Mouse (Mus musculus): ENCODE measurements around the gene Tubgcp4. TPM values are rescaled to one million over a fixed set of nuclear protein-coding genes. Genes with fewer than 3 reads are reported as not detected.
"Not testable (repeated sequence)": the region's sequence is repeated elsewhere in the genome, so short reads cannot be mapped to it uniquely, and the experiment has no call there.

Gene Tubgcp4
- total RNA-seq (2015) (36.4 and 38.9 TPM in 2 replicates), total RNA-seq (2017) (28.8 and 39.3 TPM in 2 replicates)

DNA sequence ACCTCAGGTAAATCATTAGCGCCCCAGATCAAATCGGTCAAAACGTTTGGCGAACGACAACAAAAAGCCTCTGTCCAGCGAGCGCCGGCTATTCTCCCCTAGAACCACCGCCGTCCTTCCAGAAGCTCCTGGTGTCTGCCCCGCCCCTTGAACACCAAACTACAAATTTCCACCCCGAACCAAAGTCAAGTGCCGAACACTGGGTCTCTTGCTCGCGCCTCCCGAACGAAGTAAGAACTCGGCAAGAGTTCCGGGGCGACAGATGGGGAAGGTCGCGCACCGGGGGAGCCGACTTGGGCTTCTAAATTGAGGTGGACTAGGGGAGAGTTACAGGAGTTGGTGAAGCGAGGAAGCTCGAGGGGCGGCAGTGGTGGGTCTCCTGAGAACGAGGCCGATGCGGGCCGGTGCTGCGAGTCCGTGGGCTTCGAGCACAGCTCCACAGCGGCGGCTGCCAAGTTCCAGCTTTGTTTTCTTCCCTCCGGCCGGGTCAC, at the start of gene Tubgcp4:
Gene Tubgcp4 (plus strand): TSS at position 174 of the 491 bp plus-strand sequence.
- ATAC-seq (replicated peaks; ENCODE audit: poor library complexity) = peak; percentile 35

DNA sequence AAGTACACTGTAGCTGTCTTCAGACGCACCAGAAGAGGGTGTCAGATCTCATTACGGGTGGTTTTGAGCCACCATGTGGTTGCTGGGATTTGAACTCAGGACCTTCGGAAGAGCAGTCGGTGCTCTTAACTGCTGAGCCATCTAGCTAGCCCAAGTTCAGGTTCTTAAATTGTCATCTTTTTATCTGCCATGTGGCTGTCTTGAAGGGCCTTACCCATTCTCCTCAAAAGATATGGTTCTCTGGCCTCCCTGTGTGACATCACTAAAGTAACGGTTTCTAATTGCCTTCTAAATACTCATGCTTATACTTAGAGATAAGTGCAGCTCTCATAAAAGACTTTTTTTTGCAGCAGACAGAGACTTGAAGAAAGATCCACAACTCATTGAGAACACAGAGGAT, 44.2 kb upstream of the Tubgcp4 start:
- ATAC-seq (replicated peaks; ENCODE audit: poor library complexity) = not testable (repeated sequence)

DNA sequence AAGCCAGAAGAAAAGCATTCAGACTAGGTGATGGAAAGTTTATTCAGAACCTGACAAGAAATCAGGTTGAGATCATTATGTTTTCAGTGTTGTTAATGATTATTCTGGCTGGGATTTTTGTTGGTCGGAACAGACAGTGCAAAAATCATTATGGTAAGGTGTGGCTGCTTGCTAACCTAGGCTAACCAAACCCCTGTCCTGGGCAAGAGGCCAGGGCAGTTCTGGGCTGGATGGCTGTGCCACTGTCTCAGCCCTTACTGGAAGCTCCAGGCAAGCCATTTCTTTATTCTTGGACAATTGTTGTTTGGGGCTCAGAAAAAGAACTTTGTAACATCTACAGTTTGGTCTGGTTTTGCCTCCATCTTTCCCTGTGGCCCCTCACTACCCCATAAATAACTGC, 42.9 kb upstream of the Tubgcp4 start:
- no peak for ATAC-seq (replicated peaks; ENCODE audit: poor library complexity)

- ATAC-seq (replicated peaks; ENCODE audit: poor library complexity) = no peak
These were observed 41.4 kb upstream of the Tubgcp4 start for GRCm38 (mm10) chr2:121128865-121129620.

GRCm38 (mm10) chr2:121132822-121133221, 37.6 kb upstream of the Tubgcp4 start:
- ATAC-seq (replicated peaks; ENCODE audit: poor library complexity) = no peak

DNA sequence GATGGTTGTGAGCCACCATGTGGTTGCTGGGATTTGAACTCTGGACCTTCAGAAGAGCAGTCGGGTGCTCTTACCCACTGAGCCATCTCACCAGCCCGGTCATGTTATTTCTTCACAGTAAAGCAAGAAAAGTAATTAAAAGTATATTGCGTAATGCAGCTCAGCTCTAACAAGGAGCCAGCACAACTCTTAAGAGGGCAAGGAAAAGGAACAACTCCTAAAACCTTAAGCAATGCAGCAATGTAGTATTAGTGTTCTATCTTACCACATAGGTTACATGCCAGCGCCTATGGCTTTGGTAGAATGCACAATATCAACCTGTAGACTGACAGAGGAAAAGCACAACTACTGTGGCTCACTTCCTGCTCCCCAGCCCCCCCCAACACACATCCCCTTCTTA, 33.1 kb upstream of the Tubgcp4 start:
- ATAC-seq (replicated peaks; ENCODE audit: poor library complexity) = peak; percentile 24; the same call in 1 of the 2 replicates

DNA sequence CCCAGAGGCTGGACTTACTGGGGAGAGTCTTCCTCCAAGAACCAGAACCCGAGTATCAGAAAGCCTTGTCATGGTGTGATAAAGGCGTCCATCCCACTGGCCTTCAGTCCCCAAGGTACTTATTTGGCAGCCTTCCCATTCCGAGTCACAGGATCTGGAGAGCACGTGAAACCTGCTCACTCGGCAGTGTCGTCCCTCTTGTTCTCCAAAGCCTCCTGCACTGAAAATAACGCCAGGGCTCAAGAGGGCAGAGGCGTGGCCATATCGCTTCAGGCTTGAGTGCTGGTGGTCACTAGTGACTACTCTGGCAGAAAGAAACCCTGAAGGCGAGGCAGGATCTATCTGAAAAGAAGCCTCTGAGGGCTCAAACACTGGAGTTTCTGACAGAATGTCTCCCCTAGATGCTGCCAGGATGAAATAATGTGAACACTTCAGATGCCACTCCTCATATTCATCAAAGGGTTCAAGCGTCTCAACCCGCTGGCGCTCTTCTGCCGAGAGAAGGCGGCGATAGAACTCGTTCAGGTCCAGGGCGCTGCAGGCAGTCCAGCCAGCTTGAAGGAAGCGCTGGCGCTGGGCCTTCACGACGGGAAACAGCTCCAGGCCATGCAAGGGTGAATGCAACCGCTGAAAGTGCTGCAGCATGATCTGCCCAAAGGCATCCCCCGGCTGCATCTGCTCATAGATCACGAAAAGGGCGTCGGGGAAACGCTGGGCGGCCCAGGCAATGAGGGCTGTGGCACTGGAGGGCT, 31.0 kb upstream of the Tubgcp4 start:
- ATAC-seq (replicated peaks; ENCODE audit: poor library complexity) = no peak; the same call in 1 of the 2 replicates

GRCm38 (mm10) chr2:121140018-121140882, 30.2 kb upstream of the Tubgcp4 start, which contains the start of the genes Adal and Lcmt2:
Adal (plus strand) TSS chr2:121140428.
Lcmt2 (minus strand) TSS chr2:121140653.
- peak; percentile 78 for ATAC-seq (replicated peaks; ENCODE audit: poor library complexity)

DNA sequence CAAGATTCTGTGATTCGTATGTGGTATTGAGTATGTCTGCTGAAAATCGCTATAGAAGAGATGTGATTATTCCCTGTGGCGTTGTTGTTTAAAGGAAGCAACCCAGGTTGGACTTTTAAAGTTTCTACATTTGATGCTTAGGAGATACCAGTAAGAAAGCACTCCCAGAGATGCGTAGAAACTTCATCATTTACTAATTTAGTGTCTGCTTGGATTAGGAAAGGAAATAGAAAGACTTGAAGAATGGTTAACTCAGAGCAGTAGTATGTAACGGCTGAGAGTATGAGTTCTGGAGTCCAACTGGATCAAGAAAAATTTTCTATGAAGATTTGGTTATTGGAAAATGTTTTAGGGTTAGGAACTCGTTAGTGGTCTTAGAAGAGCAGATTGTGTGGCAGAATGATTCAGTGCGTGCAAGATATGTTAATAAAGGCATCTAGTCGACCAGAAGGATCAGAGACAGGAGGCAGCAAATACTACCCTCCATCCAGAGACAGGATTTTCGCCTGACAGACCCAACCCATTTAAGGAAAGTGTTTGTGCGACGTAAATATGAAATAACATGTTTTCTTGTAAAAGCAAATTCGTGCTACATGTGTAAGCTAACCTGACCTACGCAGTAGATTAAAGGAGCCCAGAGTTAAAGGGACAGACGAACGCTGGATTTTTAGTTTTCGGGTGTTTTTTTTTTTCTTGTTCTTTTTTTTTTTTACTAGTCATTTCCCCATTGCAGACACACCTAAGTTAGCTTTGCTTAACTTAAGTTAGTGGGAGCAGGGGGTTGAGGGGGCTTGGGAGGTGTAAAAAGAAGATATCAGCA, 29.0 kb upstream of the Tubgcp4 start:
- no peak for ATAC-seq (replicated peaks; ENCODE audit: poor library complexity)

DNA sequence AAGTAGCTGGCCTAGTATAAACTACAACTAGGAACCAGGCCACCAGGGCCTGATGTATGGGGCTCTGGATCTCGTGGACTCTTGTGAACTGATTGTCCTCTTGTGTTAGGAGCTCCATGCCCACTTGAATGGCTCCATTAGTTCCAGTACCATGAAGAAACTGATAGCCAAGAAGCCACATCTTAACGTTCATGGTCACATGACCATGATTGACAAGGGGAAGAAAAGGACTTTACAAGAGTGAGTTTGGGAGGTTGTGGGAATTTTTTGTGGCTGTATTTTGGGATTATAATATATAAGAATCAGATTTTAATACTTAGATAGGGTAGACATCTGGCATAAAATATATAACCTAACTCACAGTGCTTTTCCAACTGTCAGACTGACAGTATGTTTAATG, 28.0 kb upstream of the Tubgcp4 start:
- no peak for ATAC-seq (replicated peaks; ENCODE audit: poor library complexity)

- 0 out of 2 replicates have a peak, but pooled peaks have one; percentile 54 for ATAC-seq (replicated peaks; ENCODE audit: poor library complexity)
These were observed 20.8 kb upstream of the Tubgcp4 start for GRCm38 (mm10) chr2:121149679-121150078.

GRCm38 (mm10) chr2:121153100-121153499, 17.4 kb upstream of the Tubgcp4 start:
- ATAC-seq (replicated peaks; ENCODE audit: poor library complexity) = peak; percentile 46; the same call in 1 of the 2 replicates

GRCm38 (mm10) chr2:121169173-121169572, 1.3 kb upstream of the Tubgcp4 start:
- ATAC-seq (replicated peaks; ENCODE audit: poor library complexity) = no peak

GRCm38 (mm10) chr2:121169902-121170301, 552 bp upstream of the Tubgcp4 start:
- ATAC-seq (replicated peaks; ENCODE audit: poor library complexity) = peak; percentile 52

- ATAC-seq (replicated peaks; ENCODE audit: poor library complexity) = peak; percentile 87
These were observed 707 bp downstream of the Tubgcp4 start, which contains the start of gene Zscan29 for GRCm38 (mm10) chr2:121170980-121171742. Zscan29 (minus strand) TSS chr2:121171125.

- no peak for ATAC-seq (replicated peaks; ENCODE audit: poor library complexity)
These were observed 8.5 kb downstream of the Tubgcp4 start for GRCm38 (mm10) chr2:121178828-121179479.

- ATAC-seq (replicated peaks; ENCODE audit: poor library complexity) = no peak
These were observed 13.0 kb downstream of the Tubgcp4 start for GRCm38 (mm10) chr2:121183431-121183830.

DNA sequence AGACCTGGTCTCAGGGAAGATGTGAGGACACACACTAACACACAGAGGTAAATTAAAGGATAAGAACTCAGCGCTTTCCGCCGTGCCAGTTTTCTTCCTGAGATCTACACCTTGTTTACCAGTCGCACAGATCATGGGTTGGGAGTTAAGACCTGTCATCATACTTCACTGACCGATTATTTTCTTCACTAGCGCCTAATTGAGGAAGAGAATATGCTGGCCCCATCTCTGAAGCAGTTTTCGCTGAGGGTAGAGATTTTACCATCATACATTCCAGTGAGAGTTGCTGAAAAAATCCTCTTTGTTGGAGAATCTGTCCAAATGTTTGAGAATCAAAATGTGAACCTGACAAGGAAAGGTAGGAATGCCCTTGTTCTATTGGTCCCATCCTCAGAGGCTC, 13.7 kb downstream of the Tubgcp4 start:
- no peak for ATAC-seq (replicated peaks; ENCODE audit: poor library complexity)
